Mouse (Mus musculus) limb, embryonic 13.5 days (tissue): Measurements from ENCODE around the gene Nek2. TPM values are rescaled to one million over a fixed set of nuclear protein-coding genes. Genes with fewer than 3 reads are reported as not detected.

ENCODE experiments used
- ATAC-seq: fragments of 200-750 bp; cut with Nextera tagmentation; 2 replicates; pipeline ENCODE4 v1.8.0; 2017; ENCODE audit warnings: low read depth, moderate number of reproducible peaks, moderate TSS enrichment; ENCODE audit not compliant: low FRiP score
- H3K27ac ChIP-seq: fragments of 300-500 bp; sonication (generic); 2 replicates; pipeline ENCODE4 v1.5.1; 2015; ENCODE audit warnings: inconsistent platforms, mild to moderate bottlenecking, moderate library complexity
- H3K27me3 ChIP-seq: fragments of 300-500 bp; sonication (generic); 2 replicates; pipeline ENCODE4 v1.6.1; 2015; ENCODE audit warnings: mild to moderate bottlenecking, inconsistent platforms
- H3K36me3 ChIP-seq: fragments of 300-500 bp; sonication (generic); 2 replicates; pipeline ENCODE4 v1.6.1; 2015; ENCODE audit warnings: inconsistent platforms, mild to moderate bottlenecking, moderate library complexity
- H3K4me1 ChIP-seq: fragments of 300-500 bp; sonication (generic); 2 replicates; pipeline ENCODE4 v1.6.1; 2015; ENCODE audit warnings: inconsistent platforms
- H3K4me2 ChIP-seq: fragments of 300-500 bp; sonication (generic); replicated peaks from 2 replicates; pipeline ENCODE4 v1.6.1; 2015; ENCODE audit warnings: inconsistent platforms, mild to moderate bottlenecking, moderate library complexity
- H3K4me3 ChIP-seq: fragments of 300-500 bp; sonication (generic); 2 replicates; pipeline ENCODE4 v1.5.1; 2015; ENCODE audit warnings: moderate library complexity, mild to moderate bottlenecking, inconsistent platforms
- H3K9ac ChIP-seq: fragments of 300-500 bp; sonication (generic); 2 replicates; pipeline ENCODE4 v1.6.1; 2015; ENCODE audit warnings: mild to moderate bottlenecking, inconsistent platforms
- H3K9me3 ChIP-seq: fragments of 300-500 bp; sonication (generic); 2 replicates; pipeline ENCODE4 v1.6.1; 2016; ENCODE audit warnings: inconsistent platforms
- WGBS: fragments of 180-500 bp; shearing (Covaris S2); methylation state at CpG from one replicate; pipeline ENCODE4 v1.1.7; 2015; 5-methylcytosine and 5-hydroxymethylcytosine counted together
- polyA plus RNA-seq: library from polyadenylated mRNA; unstranded; fragments of >200 nt; fragmentation: Nextera tagmentation; extraction: Ambion mirVana; gene quantifications from 2 replicates; pipeline ENCODE4 v1.2.1, GENCODE M21; 2015

Nek2 gene
- polyA plus RNA-seq, 1 experiment from 2014 or later: 28.4 TPM

DNA sequence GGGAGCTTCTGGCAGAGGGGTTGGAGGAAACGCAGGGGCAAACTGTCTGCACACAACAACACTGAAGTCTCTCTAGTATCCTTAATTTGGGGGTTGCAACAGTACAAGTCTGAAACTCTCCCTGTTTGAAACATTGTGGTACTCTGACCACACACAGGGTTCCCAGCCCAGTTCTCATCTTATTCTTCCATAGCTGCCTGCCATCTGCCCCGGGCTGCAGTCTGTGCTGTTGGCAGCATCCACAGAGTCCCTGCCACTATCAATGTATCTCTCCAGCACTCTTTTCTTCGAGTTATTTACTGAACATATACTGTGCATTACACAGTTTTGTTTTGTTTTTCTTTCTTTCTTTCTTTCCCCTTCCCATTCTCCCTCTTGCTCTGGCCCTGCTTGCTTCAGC lies 4.6 kb upstream of the Nek2 start:
- no peak overlapping the region for H3K27ac ChIP-seq
- WGBS: 77% methylated on average over 3 of the region's 3 CpGs
- no peaks in the 10 kb centered on the region for H3K9me3 ChIP-seq
- no peak overlapping the region for H3K4me2 ChIP-seq
- no peak overlapping the region for H3K9ac ChIP-seq
- no peak for ATAC-seq
- H3K4me3 ChIP-seq: no peak overlapping the region
- no peaks in the 10 kb centered on the region for H3K27me3 ChIP-seq
- peaks cover 10% of the 10 kb centered on the region for H3K4me1 ChIP-seq
- H3K36me3 ChIP-seq: no peaks in the 10 kb centered on the region

DNA sequence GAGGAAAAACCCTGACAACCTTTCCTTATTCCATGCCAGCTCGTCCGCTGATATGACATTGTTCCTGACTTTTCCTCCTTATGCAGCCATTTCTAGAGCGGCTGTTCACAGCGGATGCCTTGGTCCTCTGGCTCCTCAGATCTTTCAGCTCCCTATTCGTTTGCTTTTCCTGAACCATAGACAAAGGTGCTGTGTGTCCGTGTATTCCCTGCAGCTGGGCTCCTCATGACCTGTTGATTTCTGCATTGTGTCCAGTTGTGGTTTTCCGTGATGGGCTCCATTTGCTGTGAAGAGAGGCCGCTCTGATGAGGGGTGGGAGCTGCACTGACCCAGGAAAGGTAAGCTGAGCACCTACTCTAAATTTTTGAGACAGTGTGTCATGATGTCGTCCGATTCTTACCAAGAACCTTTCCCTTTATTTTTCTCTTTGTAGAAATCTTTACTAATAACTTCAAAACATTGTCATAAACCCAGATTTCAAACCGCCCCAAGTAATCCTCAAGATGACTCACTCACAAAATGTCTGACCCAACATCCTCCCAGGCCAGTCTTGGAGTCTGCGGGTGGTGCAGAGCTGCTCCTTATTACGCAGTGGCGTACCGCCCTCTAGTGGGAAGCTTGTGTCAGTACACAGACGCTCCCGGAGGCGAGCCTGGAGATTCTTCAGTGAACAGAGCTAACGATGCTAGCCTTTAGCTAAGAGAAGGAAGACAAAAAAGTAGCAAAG lies 3.7 kb upstream of the Nek2 start:
- no peak overlapping the region for H3K4me2 ChIP-seq
- H3K27ac ChIP-seq: no peak overlapping the region
- WGBS: 40% methylated on average over 19 of the region's 19 CpGs

DNA sequence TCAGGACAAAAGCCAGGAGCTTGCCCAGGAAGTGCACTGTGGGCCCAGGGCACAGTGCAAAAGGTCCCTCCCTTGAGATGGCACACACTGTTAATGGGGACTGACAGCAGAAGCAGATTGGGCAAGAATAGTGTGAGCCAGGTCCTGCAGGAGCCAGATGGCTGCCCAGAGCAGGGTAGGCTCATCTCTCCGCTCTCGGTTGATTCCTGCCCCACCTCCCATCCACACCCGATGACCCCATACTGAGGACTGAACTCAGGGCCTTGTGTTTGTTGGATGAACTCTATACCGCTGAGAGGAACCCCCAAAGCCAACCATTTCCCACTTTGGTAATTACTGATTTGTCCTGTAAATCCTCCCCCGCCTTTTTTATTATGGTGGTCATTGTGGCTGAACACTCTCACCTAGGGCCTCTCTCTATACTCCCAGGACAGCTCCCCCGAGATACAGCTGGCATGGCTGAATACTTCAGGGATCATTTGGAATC lies 3.1 kb upstream of the Nek2 start:
- Histone ChIP-seq H3K9ac (peak overlapping the region; percentile 19; the same call in 1 of the 2 replicates), H3K4me3 (no peak overlapping the region), H3K9me3 (no peaks in the 10 kb centered on the region), H3K4me2 (no peak overlapping the region), H3K36me3 (peaks cover 2% of the 10 kb centered on the region; the same call in 1 of the 2 replicates), H3K27me3 (no peaks in the 10 kb centered on the region), H3K4me1 (peaks cover 16% of the 10 kb centered on the region), H3K27ac (no peak overlapping the region)
- WGBS: 40% methylated on average over 6 of the region's 6 CpGs
- no peak for ATAC-seq

More for the DNA sequence above, 3.7 kb upstream of the Nek2 start:
- Histone ChIP-seq H3K4me3 (no peak overlapping the region), H3K36me3 (no peaks in the 10 kb centered on the region), H3K27me3 (no peaks in the 10 kb centered on the region), H3K9ac (0 out of 2 replicates have a peak overlapping the region, but pooled peaks have one; percentile 19), H3K9me3 (no peaks in the 10 kb centered on the region), H3K4me1 (peaks cover 16% of the 10 kb centered on the region)
- peak; percentile 57 for ATAC-seq

DNA sequence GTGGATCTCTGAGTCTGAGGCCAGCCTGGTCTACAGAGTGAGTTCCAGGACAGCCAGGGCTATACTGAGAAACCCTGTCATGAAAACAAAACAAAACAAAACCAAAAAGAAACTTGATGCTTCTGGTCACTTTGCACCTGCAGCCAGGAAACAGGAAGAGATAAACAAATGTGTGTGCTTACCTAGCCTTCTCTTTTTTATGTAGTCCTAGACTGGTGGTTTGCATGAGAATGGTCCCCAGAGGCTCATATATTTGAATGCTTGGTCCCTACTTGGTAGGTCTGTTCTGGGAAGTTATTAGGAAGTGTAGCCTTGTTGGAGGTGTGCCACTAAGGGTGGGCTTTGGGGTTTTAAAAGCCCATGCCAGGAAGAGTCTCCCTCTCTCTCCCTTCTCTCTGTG lies 2.2 kb upstream of the Nek2 start:
- no peak overlapping the region for H3K27ac ChIP-seq
- H3K4me1 ChIP-seq: peaks cover 16% of the 10 kb centered on the region
- H3K9me3 ChIP-seq: no peaks in the 10 kb centered on the region
- ATAC-seq: no peak
- H3K9ac ChIP-seq: no peak overlapping the region
- no peak overlapping the region for H3K4me2 ChIP-seq
- H3K36me3 ChIP-seq: peaks cover 10% of the 10 kb centered on the region
- H3K27me3 ChIP-seq: no peaks in the 10 kb centered on the region
- no peak overlapping the region for H3K4me3 ChIP-seq

DNA sequence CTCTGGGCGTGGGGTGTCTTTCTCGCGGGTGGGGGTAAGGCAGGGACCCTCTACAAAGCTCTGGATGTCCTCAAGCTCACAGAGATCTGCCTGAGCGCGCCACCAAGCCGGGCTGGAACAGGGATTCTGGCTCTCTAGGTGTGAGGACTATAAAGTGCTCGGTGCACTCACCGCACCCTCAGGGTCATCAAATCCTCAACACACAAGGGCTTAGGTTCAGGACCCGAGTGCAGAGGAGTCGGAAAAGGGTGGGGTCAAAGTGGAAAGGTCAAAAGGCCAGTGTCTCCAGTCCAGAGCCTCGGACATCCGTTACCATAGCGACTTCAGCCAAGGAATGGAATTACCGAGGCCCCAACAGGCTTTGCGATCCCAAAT lies 306 bp upstream of the Nek2 start:
- ATAC-seq: peak; percentile 37
- Histone ChIP-seq H3K4me2 (peak overlapping the region; percentile 85), H3K27me3 (no peaks in the 10 kb centered on the region), H3K27ac (no peak overlapping the region), H3K9me3 (no peaks in the 10 kb centered on the region), H3K4me3 (peak overlapping the region; percentile 62), H3K36me3 (peaks cover 26% of the 10 kb centered on the region), H3K9ac (peak overlapping the region; percentile 57), H3K4me1 (peaks cover 16% of the 10 kb centered on the region)
- 5% methylated on average over 15 of the region's 15 CpGs for WGBS

DNA sequence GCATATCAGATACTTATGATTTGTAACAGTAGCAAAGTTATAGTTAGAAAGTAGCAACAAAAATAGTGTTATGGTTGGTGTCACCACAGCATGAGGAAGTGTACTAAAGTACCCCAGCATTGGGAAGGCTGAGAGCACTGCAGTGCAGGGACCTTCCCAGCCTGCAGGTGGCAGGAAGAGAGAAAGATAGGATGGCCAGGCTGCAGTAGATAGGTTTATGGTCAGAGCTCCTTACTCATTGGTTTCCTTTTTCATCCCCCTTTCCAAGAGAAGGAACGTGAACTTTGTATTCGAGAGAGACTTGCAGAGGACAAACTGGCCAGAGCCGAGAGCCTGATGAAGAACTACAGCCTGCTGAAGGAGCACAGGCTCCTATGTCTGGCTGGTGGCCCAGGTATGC lies 7.9 kb downstream of the Nek2 start:
- Histone ChIP-seq H3K36me3 (peaks cover 81% of the 10 kb centered on the region), H3K27ac (no peak overlapping the region), H3K4me1 (no peaks in the 10 kb centered on the region), H3K4me2 (no peak overlapping the region), H3K9me3 (no peaks in the 10 kb centered on the region), H3K27me3 (no peaks in the 10 kb centered on the region), H3K4me3 (no peak overlapping the region), H3K9ac (no peak overlapping the region)
- 80% methylated on average over 3 of the region's 3 CpGs for WGBS
- no peak for ATAC-seq

DNA sequence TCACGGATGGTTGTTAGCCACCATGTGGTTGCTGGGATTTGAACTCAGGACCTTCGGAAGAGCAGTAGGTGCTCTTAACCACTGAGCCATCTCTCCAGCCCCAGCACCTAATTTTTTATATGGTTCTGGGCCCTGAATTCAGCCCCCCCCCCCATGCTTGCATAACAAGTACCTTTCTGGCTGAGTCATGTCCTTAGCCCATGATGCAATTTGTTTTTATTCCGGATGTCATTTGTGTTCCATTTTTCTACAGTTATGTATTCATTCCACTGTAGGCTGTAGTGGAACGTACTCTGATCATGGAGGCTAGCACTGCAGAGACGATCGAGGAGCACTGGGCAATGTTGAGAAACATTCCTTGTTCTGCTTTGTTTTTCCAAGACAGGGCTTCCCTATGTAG lies 12.2 kb downstream of the Nek2 start:
- H3K9me3 ChIP-seq: no peaks in the 10 kb centered on the region
- peaks cover 46% of the 10 kb centered on the region for H3K36me3 ChIP-seq
- no peak overlapping the region for H3K4me2 ChIP-seq
- WGBS: 94% methylated on average over 6 of the region's 6 CpGs
- H3K4me3 ChIP-seq: no peak overlapping the region
- no peak for ATAC-seq
- no peaks in the 10 kb centered on the region for H3K27me3 ChIP-seq
- no peak overlapping the region for H3K9ac ChIP-seq
- H3K27ac ChIP-seq: no peak overlapping the region
- H3K4me1 ChIP-seq: no peaks in the 10 kb centered on the region

DNA sequence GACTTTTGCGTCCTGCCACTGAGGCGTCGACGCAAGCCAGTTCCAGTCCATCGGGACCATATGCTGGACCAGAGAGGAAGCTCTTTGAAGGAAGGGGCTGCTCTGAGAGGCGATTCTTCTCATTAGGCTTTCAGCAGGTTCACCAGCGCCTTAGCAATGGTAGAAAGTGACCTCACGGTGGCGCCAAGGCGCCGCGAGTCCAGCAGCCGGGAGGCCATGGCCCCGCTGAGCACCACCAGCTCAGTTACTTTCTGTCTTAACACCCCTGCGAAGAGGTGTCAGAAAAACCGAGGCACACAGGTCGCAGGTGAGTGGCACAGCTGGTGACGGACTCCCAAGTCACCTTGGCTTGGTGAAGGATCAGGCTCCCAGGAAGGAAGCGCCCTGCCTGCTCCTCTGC lies 13.6 kb downstream of the Nek2 start:
- no peak for ATAC-seq
- no peak overlapping the region for H3K4me2 ChIP-seq

DNA sequence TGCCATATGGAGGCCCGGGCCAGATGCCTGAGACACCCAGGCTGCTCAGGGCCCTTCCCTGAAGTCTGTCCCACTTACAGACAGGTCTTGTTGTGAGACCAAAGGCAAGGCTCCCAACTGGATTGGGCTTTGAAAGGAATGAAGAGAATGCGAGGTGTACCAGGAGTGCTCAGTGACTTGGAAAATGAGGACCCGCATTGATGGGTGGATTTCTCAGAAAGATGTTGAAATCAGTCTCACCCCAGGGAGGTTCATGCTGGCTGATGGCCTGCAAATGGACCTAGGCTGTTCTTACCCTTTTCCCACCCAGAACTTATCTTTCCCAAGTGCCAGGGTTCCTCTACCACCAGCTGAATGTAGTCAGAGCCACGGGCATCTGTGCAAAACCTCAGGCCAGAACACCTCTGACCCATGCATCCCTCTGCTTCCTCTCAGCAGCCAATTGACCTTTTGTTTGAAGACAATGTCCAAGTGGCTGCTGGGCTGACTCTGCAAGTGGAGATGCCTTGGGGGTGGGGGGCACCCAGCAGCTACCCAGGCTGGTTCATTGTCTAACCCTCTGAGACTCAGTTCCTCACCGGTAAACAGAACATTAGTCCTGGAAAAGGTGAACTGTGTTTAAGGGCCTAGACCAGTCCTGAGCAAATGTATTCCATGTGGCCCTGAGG lies 15.2 kb downstream of the Nek2 start:
- Histone ChIP-seq H3K4me1 (peaks cover 9% of the 10 kb centered on the region), H3K9ac (no peak overlapping the region), H3K4me2 (no peak overlapping the region), H3K27me3 (no peaks in the 10 kb centered on the region), H3K9me3 (no peaks in the 10 kb centered on the region), H3K27ac (no peak overlapping the region), H3K4me3 (no peak overlapping the region), H3K36me3 (peaks cover 18% of the 10 kb centered on the region)
- ATAC-seq: no peak
- WGBS: 79% methylated on average over 5 of the region's 5 CpGs

More for the DNA sequence above, 13.6 kb downstream of the Nek2 start:
- Histone ChIP-seq H3K4me3 (no peak overlapping the region), H3K9ac (no peak overlapping the region), H3K4me1 (peaks cover 9% of the 10 kb centered on the region), H3K27ac (no peak overlapping the region), H3K9me3 (no peaks in the 10 kb centered on the region), H3K36me3 (peaks cover 34% of the 10 kb centered on the region), H3K27me3 (no peaks in the 10 kb centered on the region)
- 11% methylated on average over 19 of the region's 19 CpGs for WGBS

DNA sequence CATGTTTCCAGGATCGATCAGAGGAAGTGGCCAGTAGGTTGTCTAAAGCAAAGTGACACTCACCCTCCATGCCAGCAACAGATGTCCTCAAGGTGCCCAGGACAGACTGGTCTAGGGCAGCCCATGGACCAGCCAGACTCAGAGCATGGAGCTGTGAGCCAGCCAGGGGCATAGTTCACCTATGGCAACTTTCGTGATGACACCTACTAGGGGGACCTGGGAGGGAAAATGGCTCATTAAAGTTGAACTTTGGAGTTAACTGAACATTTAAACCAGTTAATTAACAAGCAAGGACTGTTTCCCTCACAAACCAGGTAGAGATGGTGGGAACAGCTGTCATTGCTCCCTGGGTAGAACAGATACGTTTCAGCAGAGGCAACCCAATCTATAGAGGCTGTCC lies 16.4 kb downstream of the Nek2 start:
- no peak overlapping the region for H3K4me3 ChIP-seq
- no peak for ATAC-seq

DNA sequence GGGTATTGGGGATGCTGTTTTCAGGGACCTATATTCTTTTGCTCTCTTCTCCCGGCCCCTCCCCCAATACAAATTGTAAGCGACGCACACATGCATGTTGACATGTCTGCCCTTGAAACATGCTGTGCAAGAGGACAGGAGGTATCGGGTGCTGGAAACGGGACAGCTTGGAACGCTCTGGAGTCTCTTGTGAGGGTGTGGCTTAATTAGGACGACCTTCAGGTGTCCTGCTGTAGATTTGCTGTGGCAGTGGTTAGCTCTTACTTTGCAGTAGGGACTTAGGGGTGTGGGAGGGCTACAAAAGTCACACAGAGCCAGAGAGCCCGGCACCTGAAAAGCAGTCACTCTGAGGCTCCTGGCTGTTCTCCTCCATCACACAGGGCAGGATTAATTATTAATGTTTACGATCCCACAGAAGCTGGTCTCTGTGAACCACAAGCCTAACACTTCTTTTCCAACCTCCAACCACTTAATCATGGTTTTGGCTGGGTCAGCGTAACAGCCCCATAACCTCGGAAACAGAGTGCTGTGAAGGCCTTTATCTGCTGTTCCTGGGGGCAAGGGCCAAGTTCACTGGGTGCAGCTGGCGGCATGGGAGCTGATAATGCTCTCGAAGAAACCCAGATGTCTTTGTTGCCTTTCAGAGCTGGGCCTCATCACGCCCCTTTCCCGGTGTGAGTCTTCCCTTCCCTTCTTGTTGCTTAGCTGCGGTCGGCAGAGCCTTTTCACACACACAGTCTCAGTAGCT lies 17.9 kb downstream of the Nek2 start:
- 43% methylated on average over 17 of the region's 17 CpGs for WGBS
- no peak overlapping the region for H3K4me2 ChIP-seq
- H3K27me3 ChIP-seq: no peaks in the 10 kb centered on the region
- H3K9me3 ChIP-seq: no peaks in the 10 kb centered on the region
- peaks cover 9% of the 10 kb centered on the region for H3K4me1 ChIP-seq
- H3K36me3 ChIP-seq: 0 out of 2 replicates have a peak, but pooled peaks cover under 1% of the 10 kb centered on the region
- no peak overlapping the region for H3K27ac ChIP-seq
- H3K9ac ChIP-seq: 0 out of 2 replicates have a peak overlapping the region, but pooled peaks have one; percentile 31
- no peak for ATAC-seq
- no peak overlapping the region for H3K4me3 ChIP-seq

More for the DNA sequence above, 16.4 kb downstream of the Nek2 start:
- no peak overlapping the region for H3K4me2 ChIP-seq
- H3K36me3 ChIP-seq: peaks cover 9% of the 10 kb centered on the region; the same call in 1 of the 2 replicates
- no peaks in the 10 kb centered on the region for H3K9me3 ChIP-seq
- WGBS: 69% methylated on average over 3 of the region's 3 CpGs
- H3K4me1 ChIP-seq: peaks cover 9% of the 10 kb centered on the region
- no peaks in the 10 kb centered on the region for H3K27me3 ChIP-seq
- no peak overlapping the region for H3K9ac ChIP-seq
- no peak overlapping the region for H3K27ac ChIP-seq
